1 mouse cellular context compared by ENCODE assay signal in the genomic region with DNA sequence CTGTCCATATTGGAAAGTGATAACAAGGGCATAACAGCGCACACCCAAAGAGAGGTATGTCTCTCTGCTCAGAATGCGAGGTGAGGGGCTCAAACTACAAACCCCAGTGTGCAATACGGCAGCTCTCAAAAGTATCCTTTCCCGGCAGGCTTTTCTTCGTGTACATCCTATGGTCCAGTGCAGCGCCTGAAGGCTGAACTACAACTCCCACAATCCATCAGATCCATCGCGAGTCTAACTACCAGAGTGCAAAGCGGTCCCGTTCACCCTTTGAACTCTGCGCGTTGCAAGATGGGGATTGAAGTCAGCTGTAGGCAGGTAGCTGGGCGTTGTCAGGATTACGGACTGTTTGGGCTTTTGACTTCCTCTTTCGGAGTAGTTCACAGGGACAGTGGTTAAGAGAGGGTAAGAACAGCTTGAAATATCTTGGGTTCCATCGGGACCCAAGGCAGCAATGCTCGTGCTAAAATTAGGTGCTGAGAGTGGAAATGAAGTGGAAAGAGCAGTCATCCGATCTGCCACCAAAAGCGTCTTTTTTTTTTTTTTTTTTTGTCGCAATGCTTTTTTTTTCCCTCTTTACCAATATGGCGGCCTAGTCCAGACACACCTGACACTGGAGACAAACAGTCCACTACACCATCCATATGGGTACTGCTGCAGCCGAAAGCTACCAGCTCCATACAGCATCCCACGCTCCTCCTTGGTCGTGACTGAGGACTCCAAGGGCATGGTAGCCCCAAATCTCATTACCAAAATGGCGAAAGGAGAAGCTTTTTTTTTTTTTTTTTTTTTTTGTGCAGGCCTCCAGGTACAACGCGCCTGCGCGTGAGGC.
TF ChIP-seq lines count a peak whose summit lies in the region.

No protein-coding gene starts in this region.

TF ChIP-seq in myocyte, 11 proteins besides CTCF, POLR2A, EP300 and RAD21 (continued from another document):
- TF ChIP-seq POLR2AphosphoS2 (IDR thresholded peaks at IDR 0.05; ENCODE audit: insufficient read length, low read depth) = no peak
- TF ChIP-seq USF1 (IDR thresholded peaks at IDR 0.05; ENCODE audit: low read depth) = peak; percentile 19
- peak; percentile 68 for TF ChIP-seq SRF (IDR thresholded peaks at IDR 0.05; ENCODE audit: control insufficient read depth, insufficient read length, low read depth)
- TF ChIP-seq TCF3 (IDR thresholded peaks at IDR 0.05; ENCODE audit: insufficient read length, low read depth) = no peak
- no peak for TF ChIP-seq CEBPB (IDR thresholded peaks at IDR 0.05; ENCODE audit: insufficient read depth, poor library complexity, severe bottlenecking)
